ENCODE assay signal across 17 mouse cellular contexts in genomic region chr12:100426212-100426611, GRCm38 (mm10).
DNase-seq lines count a peak whose midpoint lies in the region; ATAC-seq and TF ChIP-seq lines count a peak whose summit lies in the region.
"Had no signal": no experiment of that assay in that cellular context is flagged by ENCODE, and none has a peak within 500 bp of the region (broad histone marks: within the 10 kb centered on the region; RNA-seq: fewer than 3 reads in every experiment).

No protein-coding gene starts in this region.

- TF ChIP-seq CTCF in hindbrain, postnatal 0 days (IDR thresholded peaks at IDR 0.05; ENCODE audit: low read depth): no peak

- no peaks in the 10 kb centered on the region for H3K27me3 ChIP-seq in hindbrain, postnatal 0 days (ENCODE audit: insufficient read depth, low read length)
- H3K27me3 ChIP-seq in hindbrain, embryonic 14.5 days (ENCODE audit: control insufficient read depth, insufficient read depth, low read length): no peaks in the 10 kb centered on the region
- no peaks in the 10 kb centered on the region for H3K27me3 ChIP-seq in myocyte (ENCODE audit: control insufficient read depth, insufficient read depth, insufficient read length)
- H3K27me3 ChIP-seq in midbrain, embryonic 10.5 days (ENCODE audit: low read depth, poor library complexity, severe bottlenecking): no peaks in the 10 kb centered on the region
- H3K27me3 ChIP-seq: heart, embryonic 12.5 days; hindbrain, embryonic 15.5 days; midbrain, embryonic 15.5 days; neural tube, embryonic 13.5 days; Patski had no signal

- H3K4me3 ChIP-seq in hindbrain, postnatal 0 days (ENCODE audit: low read length): no peak overlapping the region
- H3K4me3 ChIP-seq in hindbrain, embryonic 14.5 days (replicated peaks; ENCODE audit: low read length): no peak overlapping the region
- H3K4me3 ChIP-seq in myocyte: no peak overlapping the region
- H3K4me3 ChIP-seq in midbrain, embryonic 10.5 days: no peak overlapping the region
- H3K4me3 ChIP-seq: heart, embryonic 12.5 days; hindbrain, embryonic 15.5 days; midbrain, embryonic 15.5 days; neural tube, embryonic 13.5 days had no signal

- no peaks in the 10 kb centered on the region for H3K79me2 ChIP-seq in myocyte (ENCODE audit: control insufficient read depth, insufficient read depth)

- H3K9ac ChIP-seq in hindbrain, postnatal 0 days (replicated peaks; ENCODE audit: low read length): no peak overlapping the region
- H3K9ac ChIP-seq in hindbrain, embryonic 14.5 days: no peak overlapping the region
- H3K9ac ChIP-seq: heart, embryonic 12.5 days; hindbrain, embryonic 15.5 days; midbrain, embryonic 15.5 days; neural tube, embryonic 13.5 days had no signal

- H3K4me2 ChIP-seq in hindbrain, postnatal 0 days (ENCODE audit: low read depth, low read length): no peak overlapping the region
- H3K4me2 ChIP-seq in hindbrain, embryonic 14.5 days (replicated peaks): no peak overlapping the region
- H3K4me2 ChIP-seq in myocyte (ENCODE audit: low read depth): no peak overlapping the region
- H3K4me2 ChIP-seq: heart, embryonic 12.5 days; hindbrain, embryonic 15.5 days; midbrain, embryonic 15.5 days; neural tube, embryonic 13.5 days had no signal

- ATAC-seq in hindbrain, postnatal 0 days: peak; percentile 36; the same call in 1 of the 2 replicates
- no peak for ATAC-seq in hindbrain, embryonic 14.5 days (ENCODE audit: low FRiP score)
- ATAC-seq: forebrain, embryonic 14.5 days; midbrain, embryonic 15.5 days; Patski had no signal

- DNase-seq in adrenal gland, adult 2 months: peak; percentile 53
- DNase-seq in adrenal gland, postnatal 4 days (ENCODE audit: low spot score in 2 of 2): no peak
- DNase-seq in hindbrain, postnatal 0 days (ENCODE audit: low spot score): no peak
- DNase-seq in hindbrain, embryonic 14.5 days (ENCODE audit: low spot score): no peak
- peak; percentile 28 for DNase-seq in lung, postnatal 25 days (ENCODE audit: low spot score)
- no peak for DNase-seq in lung, postnatal 4 days
- DNase-seq in midbrain, embryonic 10.5 days (ENCODE audit: low spot score): no peak
- DNase-seq: gastrocnemius, postnatal 14 days; kidney, adult 9 months; layer of hippocampus, adult 9-11 months had no signal

- TF ChIP-seq POLR2A in myocyte (IDR thresholded peaks at IDR 0.05; ENCODE audit: insufficient read length, low read depth): no peak

- H3K4me1 ChIP-seq in hindbrain, postnatal 0 days (ENCODE audit: insufficient read depth, low read length): 0 out of 2 replicates have a peak, but pooled peaks cover 8% of the 10 kb centered on the region
- H3K4me1 ChIP-seq in hindbrain, embryonic 14.5 days (replicated peaks; ENCODE audit: control insufficient read depth, insufficient read depth, low read length): no peaks in the 10 kb centered on the region
- 0 out of 2 replicates have a peak, but pooled peaks cover 4% of the 10 kb centered on the region for H3K4me1 ChIP-seq in midbrain, embryonic 10.5 days

- no peak overlapping the region for H3ac ChIP-seq in myocyte (ENCODE audit: control insufficient read depth, insufficient read length)

- H3K27ac ChIP-seq in hindbrain, postnatal 0 days: peak overlapping the region; percentile 36; the same call in 1 of the 2 replicates
- H3K27ac ChIP-seq in hindbrain, embryonic 14.5 days: no peak overlapping the region
- no peak overlapping the region for H3K27ac ChIP-seq in midbrain, embryonic 10.5 days (replicated peaks)
- H3K27ac ChIP-seq: hindbrain, embryonic 15.5 days; midbrain, embryonic 15.5 days; neural tube, embryonic 13.5 days had no signal

- H3K36me3 ChIP-seq in hindbrain, postnatal 0 days (ENCODE audit: insufficient read depth, low read length): no peaks in the 10 kb centered on the region
- H3K36me3 ChIP-seq in hindbrain, embryonic 14.5 days (replicated peaks; ENCODE audit: control insufficient read depth, insufficient read depth): no peaks in the 10 kb centered on the region
- H3K36me3 ChIP-seq in myocyte (ENCODE audit: control insufficient read depth, insufficient read depth): no peaks in the 10 kb centered on the region
- H3K36me3 ChIP-seq in midbrain, embryonic 10.5 days: no peaks in the 10 kb centered on the region
- H3K36me3 ChIP-seq: heart, embryonic 12.5 days; hindbrain, embryonic 15.5 days; midbrain, embryonic 15.5 days; neural tube, embryonic 13.5 days had no signal

- no peaks in the 10 kb centered on the region for H3K9me3 ChIP-seq in hindbrain, postnatal 0 days (ENCODE audit: low read length)
- H3K9me3 ChIP-seq in hindbrain, embryonic 14.5 days (ENCODE audit: control insufficient read depth, low read length): no peaks in the 10 kb centered on the region
- H3K9me3 ChIP-seq in midbrain, embryonic 10.5 days (replicated peaks): no peaks in the 10 kb centered on the region
- H3K9me3 ChIP-seq: heart, embryonic 12.5 days; hindbrain, embryonic 15.5 days; midbrain, embryonic 15.5 days; neural tube, embryonic 13.5 days had no signal

- 71% methylated on average over 4 of the region's 4 CpGs for WGBS in hindbrain, postnatal 0 days
- 77% methylated on average over 4 of the region's 4 CpGs for WGBS in hindbrain, embryonic 14.5 days
- 82% methylated on average over 4 of the region's 4 CpGs for WGBS in midbrain, embryonic 10.5 days

TF ChIP-seq in myocyte, 11 proteins besides CTCF, POLR2A, EP300 and RAD21:
- TF ChIP-seq SRF (IDR thresholded peaks at IDR 0.05; ENCODE audit: control insufficient read depth, insufficient read length, low read depth) (no peak), TCF12 (IDR thresholded peaks at IDR 0.05; ENCODE audit: insufficient read depth, poor library complexity, severe bottlenecking) (peak; percentile 10), MYOD1 (IDR thresholded peaks at IDR 0.05; ENCODE audit: control insufficient read depth in 1 of 3, insufficient read length in 2 of 3, low read depth in 2 of 3) (peak; percentile 45 to 87 (median 57)), MYOG (IDR thresholded peaks at IDR 0.05; ENCODE audit: control insufficient read depth in 1 of 3, insufficient read depth in 1 of 3, insufficient read length in 2 of 3, low read depth in 2 of 3) (peak; percentile 28 to 85 (median 85)), REST (IDR thresholded peaks at IDR 0.05; ENCODE audit: insufficient read depth, insufficient read length) (no peak), USF1 (IDR thresholded peaks at IDR 0.05; ENCODE audit: low read depth) (no peak)

Comparison
In these comparisons a context has a peak if more than half of its experiments do, and no peak if none do; other contexts are left out.
1. DNase-seq: peak in adrenal gland, adult 2 months (single experiment) and lung, postnatal 25 days (single experiment); none in adrenal gland, postnatal 4 days (0 of 2), hindbrain, postnatal 0 days (single experiment), hindbrain, embryonic 14.5 days (single experiment), lung, postnatal 4 days (0 of 2) and midbrain, embryonic 10.5 days (single experiment).